Mouse (Mus musculus) kidney, postnatal 14 days (tissue): ENCODE results near the gene Gm37240.

Experiments used
- DNase-seq: peaks from one replicate; pipeline ENCODE4 v3.0.0; 2022; ENCODE audit warnings: mixed read lengths

Gm37240 gene

GRCm38 (mm10) chr3:85318256-85318655 lies 569.1 kb downstream of the Gm37240 start:
- no peak for DNase-seq

GRCm38 (mm10) chr3:85317306-85317705 lies 570.0 kb downstream of the Gm37240 start:
- no peak for DNase-seq

GRCm38 (mm10) chr3:85314961-85315360 lies 572.4 kb downstream of the Gm37240 start:
- no peak for DNase-seq

GRCm38 (mm10) chr3:85313646-85314255 lies 573.6 kb downstream of the Gm37240 start:
- no peak for DNase-seq

- DNase-seq = no peak
Measured at GRCm38 (mm10) chr3:85311176-85311575, 576.1 kb downstream of the Gm37240 start.

- no peak for DNase-seq
Measured at GRCm38 (mm10) chr3:85310401-85310989, 576.8 kb downstream of the Gm37240 start.

- no peak for DNase-seq
Measured at GRCm38 (mm10) chr3:85309168-85309567, 578.1 kb downstream of the Gm37240 start.

- DNase-seq = no peak
Measured at GRCm38 (mm10) chr3:85308706-85309105, 578.6 kb downstream of the Gm37240 start.

- no peak for DNase-seq
Measured at GRCm38 (mm10) chr3:85301851-85302250, 585.5 kb downstream of the Gm37240 start.

- DNase-seq = no peak
Measured at GRCm38 (mm10) chr3:85301336-85301735, 586.0 kb downstream of the Gm37240 start.

- DNase-seq = no peak
Measured at GRCm38 (mm10) chr3:85299649-85300550, 587.4 kb downstream of the Gm37240 start.

- no peak for DNase-seq
Measured at GRCm38 (mm10) chr3:85295229-85295628, 592.1 kb downstream of the Gm37240 start.

GRCm38 (mm10) chr3:85287627-85288026 lies 599.7 kb downstream of the Gm37240 start:
- DNase-seq = no peak

GRCm38 (mm10) chr3:85284483-85284882 lies 602.8 kb downstream of the Gm37240 start:
- DNase-seq = no peak

GRCm38 (mm10) chr3:85282816-85283215 lies 604.5 kb downstream of the Gm37240 start:
- DNase-seq = no peak

- DNase-seq = peak; percentile 24
Measured at GRCm38 (mm10) chr3:85275075-85275474, 612.2 kb downstream of the Gm37240 start.

GRCm38 (mm10) chr3:85271491-85271890 lies 615.8 kb downstream of the Gm37240 start:
- no peak for DNase-seq

GRCm38 (mm10) chr3:85264963-85265362 lies 622.4 kb downstream of the Gm37240 start:
- no peak for DNase-seq

GRCm38 (mm10) chr3:85264546-85264945 lies 622.8 kb downstream of the Gm37240 start:
- no peak for DNase-seq

GRCm38 (mm10) chr3:85254526-85254925 lies 632.8 kb downstream of the Gm37240 start:
- DNase-seq = no peak

GRCm38 (mm10) chr3:85251631-85252030 lies 635.7 kb downstream of the Gm37240 start:
- no peak for DNase-seq

GRCm38 (mm10) chr3:85246131-85246530 lies 641.2 kb downstream of the Gm37240 start:
- no peak for DNase-seq

GRCm38 (mm10) chr3:85236546-85236945 lies 650.8 kb downstream of the Gm37240 start:
- no peak for DNase-seq

GRCm38 (mm10) chr3:85232846-85233245 lies 654.5 kb downstream of the Gm37240 start:
- DNase-seq = no peak
